Mouse (Mus musculus) stomach, postnatal 0 days (tissue): ENCODE measurements around the gene Ptger3.

Experiments
- CTCF ChIP-seq: IDR thresholded peaks from 2 replicates; pipeline ENCODE4 v1.5.1; 2016; ENCODE audit warnings: antibody characterized with exemption, low read depth, mild to moderate bottlenecking, moderate library complexity
- EP300 ChIP-seq: optimal IDR thresholded peaks from 2 replicates; pipeline ENCODE3; 2016; ENCODE audit warnings: antibody characterized with exemption

DNA sequence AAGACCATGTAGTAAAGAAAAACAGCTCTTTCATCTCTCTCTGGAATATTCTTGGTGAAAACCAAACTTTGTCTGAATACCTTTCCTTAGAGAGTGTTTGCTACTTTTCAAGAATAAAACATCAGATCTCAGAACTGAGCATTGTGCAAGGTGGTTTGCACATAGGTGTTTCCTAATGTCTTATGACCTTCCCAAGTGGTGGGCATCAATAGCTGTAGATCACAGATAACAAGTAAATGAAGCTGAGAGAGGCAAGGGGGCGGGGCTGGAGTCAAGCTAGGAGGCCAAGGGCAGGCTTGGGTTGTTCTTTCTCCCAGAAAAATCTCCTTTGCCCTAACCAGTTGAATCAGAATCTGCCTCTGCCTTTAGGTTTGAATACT lies 9.6 kb downstream of the Ptger3 start:
- TF ChIP-seq CTCF = no peak
- no peak for TF ChIP-seq EP300
